Mouse (Mus musculus): Measurements from ENCODE around the gene Vamp8. TPM values are rescaled to one million over a fixed set of nuclear protein-coding genes. Genes with fewer than 3 reads are reported as not detected.
A peak's percentile ranks its signal among the peaks of the same experiment; 100 is the strongest.

Gene Vamp8
- 228 and 241 TPM in 2 replicates for polyA plus RNA-seq (2015; fragmentation: Nextera tagmentation; extraction: Ambion mirVana)

GRCm38 (mm10) chr6:72389941-72390771, at the start of gene Vamp8:
TSS of gene Vamp8 (minus strand) at chr6:72390703.
- peak within 1 kb of the TSS; percentile 71 for H3K4me2 ChIP-seq (ENCODE audit: low read length)
- H3K36me3 ChIP-seq (ENCODE audit: insufficient read depth, low read length) = peaks cover 5% of the 10 kb centered on the region
- no peaks in the 10 kb centered on the region for H3K9me3 ChIP-seq (replicated peaks; ENCODE audit: low read length)
- peaks cover 27% of the 10 kb centered on the region; the same call in 1 of the 2 replicates for H3K4me1 ChIP-seq (replicated peaks; ENCODE audit: insufficient read depth, low read length)
- ATAC-seq (replicated peaks; ENCODE audit: low FRiP score, low read depth) (peak; percentile 83), DNase-seq (ENCODE audit: low spot score) (peak; percentile 87)
- no peaks in the 10 kb centered on the region for H3K27me3 ChIP-seq (ENCODE audit: insufficient read depth, low read length)
- peak within 1 kb of the TSS; percentile 99 for H3K27ac ChIP-seq
- WGBS = under 1% methylated on average over 33 of the region's 33 CpGs
- peak within 1 kb of the TSS; percentile 83 for H3K9ac ChIP-seq (ENCODE audit: low read depth, low read length)
- peak within 1 kb of the TSS; percentile 57 for H3K4me3 ChIP-seq (replicated peaks; ENCODE audit: low read depth, low read length)
- peak; percentile 56; the same call in 1 of the 2 replicates for TF ChIP-seq CTCF (IDR thresholded peaks at IDR 0.05; ENCODE audit: low read depth)

- peak within 1 kb of the TSS; percentile 100 for H3K27ac ChIP-seq
- peak; percentile 91 for ATAC-seq (replicated peaks; ENCODE audit: low FRiP score, low read depth)
- peak; percentile 83 for TF ChIP-seq CTCF (IDR thresholded peaks at IDR 0.05; ENCODE audit: low read depth)
- DNase-seq (ENCODE audit: low spot score) = peak; percentile 95
- peak within 1 kb of the TSS; percentile 77 for H3K4me2 ChIP-seq (ENCODE audit: low read length)
- H3K4me3 ChIP-seq (replicated peaks; ENCODE audit: low read depth, low read length) = peak within 1 kb of the TSS; percentile 99
- H3K36me3 ChIP-seq (ENCODE audit: insufficient read depth, low read length) = peaks cover 24% of the 10 kb centered on the region
- peak within 1 kb of the TSS; percentile 100 for H3K9ac ChIP-seq (ENCODE audit: low read depth, low read length)
- peaks cover 19% of the 10 kb centered on the region; the same call in 1 of the 2 replicates for H3K4me1 ChIP-seq (replicated peaks; ENCODE audit: insufficient read depth, low read length)
- WGBS = under 1% methylated on average over 77 of the region's 77 CpGs
- no peaks in the 10 kb centered on the region for H3K27me3 ChIP-seq (ENCODE audit: insufficient read depth, low read length)
- no peaks in the 10 kb centered on the region for H3K9me3 ChIP-seq (replicated peaks; ENCODE audit: low read length)
Measured at GRCm38 (mm10) chr6:72439355-72440185, 49.1 kb upstream of the Vamp8 start, which contains the start of gene Mat2a. TSS of gene Mat2a (minus strand) at chr6:72439558.

- WGBS = under 1% methylated on average over 53 of the region's 57 CpGs
- ATAC-seq (replicated peaks; ENCODE audit: low FRiP score, low read depth) (peak; percentile 59), DNase-seq (ENCODE audit: low spot score) (peak; percentile 96)
- peaks cover 29% of the 10 kb centered on the region for H3K36me3 ChIP-seq (ENCODE audit: insufficient read depth, low read length)
- H3K4me3 ChIP-seq (replicated peaks; ENCODE audit: low read depth, low read length) = peak overlapping the region; percentile 99
- H3K27me3 ChIP-seq (ENCODE audit: insufficient read depth, low read length) = no peaks in the 10 kb centered on the region
- H3K4me2 ChIP-seq (ENCODE audit: low read length) = peak overlapping the region; percentile 77
- no peaks in the 10 kb centered on the region for H3K9me3 ChIP-seq (replicated peaks; ENCODE audit: low read length)
- H3K27ac ChIP-seq = peak overlapping the region; percentile 100
- peak overlapping the region; percentile 100 for H3K9ac ChIP-seq (ENCODE audit: low read depth, low read length)
- H3K4me1 ChIP-seq (replicated peaks; ENCODE audit: insufficient read depth, low read length) = peaks cover 19% of the 10 kb centered on the region; the same call in 1 of the 2 replicates
- TF ChIP-seq CTCF (IDR thresholded peaks at IDR 0.05; ENCODE audit: low read depth) = no peak
Measured at GRCm38 (mm10) chr6:72438862-72439354, 48.4 kb upstream of the Vamp8 start.

DNA sequence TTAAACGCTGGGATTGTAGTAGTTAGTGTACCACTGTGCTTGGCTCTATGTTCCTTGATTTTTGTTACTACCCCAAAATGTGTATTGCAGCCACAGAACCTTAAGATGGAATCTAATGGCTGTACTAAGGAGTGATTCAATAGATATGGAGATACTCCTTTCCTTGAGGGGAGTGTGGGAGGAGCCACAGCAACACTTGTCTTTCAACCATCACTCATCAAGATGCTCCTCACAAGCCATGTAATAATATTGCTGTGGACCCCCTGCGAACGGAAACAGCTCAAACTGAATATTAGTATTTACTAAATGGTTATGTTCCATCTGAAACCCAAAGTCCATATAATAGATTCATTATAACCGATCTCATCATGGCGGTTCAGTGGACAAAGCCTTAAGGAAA, 47.7 kb upstream of the Vamp8 start:
- WGBS = under 1% methylated on average over 5 of the region's 5 CpGs
- DNase-seq (ENCODE audit: low spot score) = no peak
- Histone ChIP-seq H3K4me2 (ENCODE audit: low read length) (peak overlapping the region; percentile 77), H3K4me3 (replicated peaks; ENCODE audit: low read depth, low read length) (peak overlapping the region; percentile 99), H3K27ac (peak overlapping the region; percentile 100; the same call in 1 of the 2 replicates), H3K36me3 (ENCODE audit: insufficient read depth, low read length) (peaks cover 33% of the 10 kb centered on the region), H3K4me1 (replicated peaks; ENCODE audit: insufficient read depth, low read length) (peaks cover 19% of the 10 kb centered on the region; the same call in 1 of the 2 replicates), H3K9me3 (replicated peaks; ENCODE audit: low read length) (no peaks in the 10 kb centered on the region), H3K9ac (ENCODE audit: low read depth, low read length) (peak overlapping the region; percentile 100), H3K27me3 (ENCODE audit: insufficient read depth, low read length) (no peaks in the 10 kb centered on the region)
- no peak for ATAC-seq (replicated peaks; ENCODE audit: low FRiP score, low read depth)
- TF ChIP-seq CTCF (IDR thresholded peaks at IDR 0.05; ENCODE audit: low read depth) = no peak

- no peak overlapping the region for H3K4me2 ChIP-seq (ENCODE audit: low read length)
- no peak overlapping the region for H3K4me3 ChIP-seq (replicated peaks; ENCODE audit: low read depth, low read length)
- H3K36me3 ChIP-seq (ENCODE audit: insufficient read depth, low read length) = peaks cover 43% of the 10 kb centered on the region
- no peak overlapping the region for H3K27ac ChIP-seq
- no peak for DNase-seq (ENCODE audit: low spot score)
- no peaks in the 10 kb centered on the region for H3K27me3 ChIP-seq (ENCODE audit: insufficient read depth, low read length)
- H3K9me3 ChIP-seq (replicated peaks; ENCODE audit: low read length) = no peaks in the 10 kb centered on the region
- 89% methylated on average over 2 of the region's 2 CpGs for WGBS
- H3K4me1 ChIP-seq (replicated peaks; ENCODE audit: insufficient read depth, low read length) = 0 out of 2 replicates have a peak, but pooled peaks cover 7% of the 10 kb centered on the region
- TF ChIP-seq CTCF (IDR thresholded peaks at IDR 0.05; ENCODE audit: low read depth) = no peak
- ATAC-seq (replicated peaks; ENCODE audit: low FRiP score, low read depth) = no peak
- no peak overlapping the region for H3K9ac ChIP-seq (ENCODE audit: low read depth, low read length)
Measured at GRCm38 (mm10) chr6:72432153-72432552, 41.6 kb upstream of the Vamp8 start.
